Mouse (Mus musculus) adrenal gland, adult 18-20 months (tissue): ENCODE results near the gene Hyal2. TPM values are rescaled to one million over a fixed set of nuclear protein-coding genes. Genes with fewer than 3 reads are reported as not detected.
"Not testable (repeated sequence)": the region's sequence is repeated elsewhere in the genome, so short reads cannot be mapped to it uniquely, and the experiment has no call there.

Experiments
- DNase-seq, 2 experiments: peaks; one replicate each; pipeline ENCODE4 v3.0.0; 2021 to 2022; ENCODE audit warnings: low spot score in 2 of 2
- total RNA-seq, 2 experiments: library from RNA; stranded (reverse); gene quantifications; 1 replicate in 1 of 2; 2 replicates in 1 of 2; pipeline ENCODE4 v1.2.3; 2021

Gene Hyal2
- total RNA-seq, 2 experiments from 2014 or later: 34.1 to 45.3 TPM

- DNase-seq: peak; percentile 77 to 80
Measured at GRCm38 (mm10) chr9:107568331-107569261, 851 bp downstream of the Hyal2 start.

GRCm38 (mm10) chr9:107569270-107569669 is 1.5 kb downstream of the Hyal2 start:
- DNase-seq: no peak

- DNase-seq: no peak
Measured at GRCm38 (mm10) chr9:107570016-107570415, 2.3 kb downstream of the Hyal2 start.

- no peak for DNase-seq
Measured at GRCm38 (mm10) chr9:107570845-107571244, 3.1 kb downstream of the Hyal2 start.

GRCm38 (mm10) chr9:107571534-107572326 is 4.0 kb downstream of the Hyal2 start:
- no peak for DNase-seq

GRCm38 (mm10) chr9:107572327-107572662 is 4.5 kb downstream of the Hyal2 start:
- no peak for DNase-seq

GRCm38 (mm10) chr9:107573774-107574173 is 6.0 kb downstream of the Hyal2 start:
- DNase-seq: not testable (repeated sequence)

GRCm38 (mm10) chr9:107575579-107576356 is 8.0 kb downstream of the Hyal2 start:
- no peak for DNase-seq

GRCm38 (mm10) chr9:107576357-107577107 is 8.8 kb downstream of the Hyal2 start, which contains the start of gene Hyal1:
Hyal1 (plus strand) TSS chr9:107576927.
- peak; percentile 62 to 70 for DNase-seq

GRCm38 (mm10) chr9:107577871-107578270 is 10.1 kb downstream of the Hyal2 start:
- no peak for DNase-seq

GRCm38 (mm10) chr9:107578587-107578986 is 10.8 kb downstream of the Hyal2 start, which contains the start of gene Naa80:
Naa80 (plus strand) TSS chr9:107578887.
- no peak for DNase-seq

GRCm38 (mm10) chr9:107579023-107579900 is 11.5 kb downstream of the Hyal2 start:
- DNase-seq: no peak

GRCm38 (mm10) chr9:107580501-107581317 is 13.0 kb downstream of the Hyal2 start, which contains the start of gene Hyal3:
Hyal3 (plus strand) TSS chr9:107580818.
- peak; percentile 76 to 80 for DNase-seq

- DNase-seq: no peak
Measured at GRCm38 (mm10) chr9:107581584-107581983, 13.8 kb downstream of the Hyal2 start.

- no peak for DNase-seq
Measured at GRCm38 (mm10) chr9:107582509-107583062, 14.8 kb downstream of the Hyal2 start.

- DNase-seq: no peak
Measured at GRCm38 (mm10) chr9:107583174-107583573, 15.4 kb downstream of the Hyal2 start.

GRCm38 (mm10) chr9:107586504-107586903 is 18.8 kb downstream of the Hyal2 start:
- no peak for DNase-seq
